Mouse (Mus musculus): ENCODE data around the gene Sdc3. TPM values are rescaled to one million over a fixed set of nuclear protein-coding genes. Genes with fewer than 3 reads are reported as not detected.
A peak's percentile ranks its signal among the peaks of the same experiment; 100 is the strongest.

The Sdc3 gene
- total and polyA plus RNA-seq, 3 experiments: 0.14 to 0.30 TPM; not detected in 1

- TF ChIP-seq RAD21 (IDR thresholded peaks at IDR 0.05; ENCODE audit: low read depth, low read length): no peak
- TF ChIP-seq BHLHE40 (IDR thresholded peaks at IDR 0.05; ENCODE audit: low read depth, low read length): peak; percentile 49
- DNase-seq (ENCODE audit: extremely low read depth): no peak
- H3K4me2 ChIP-seq (ENCODE audit: insufficient read depth, low read depth, poor library complexity, severe bottlenecking): no peak overlapping the region
These were observed 48.9 kb downstream of the Sdc3 start for GRCm38 (mm10) chr4:130841107-130841840.

GRCm38 (mm10) chr4:130848814-130849213 is 56.5 kb downstream of the Sdc3 start:
- Histone ChIP-seq H3K27me3 (replicated peaks) (peaks cover 79% of the 10 kb centered on the region), H3K9ac (ENCODE audit: insufficient read depth, low read depth) (no peak overlapping the region), H3K27ac (ENCODE audit: insufficient read depth, low read depth) (no peak overlapping the region), H3K4me3 (replicated peaks in 1 of 3; ENCODE audit: low read depth in 2 of 3, low read length in 2 of 3, poor library complexity in 1 of 3) (no peak overlapping the region), H3K36me3 (replicated peaks in 1 of 2; ENCODE audit: control insufficient read depth in 1 of 2, insufficient read depth in 1 of 2, low read length in 1 of 2) (no peaks in the 10 kb centered on the region), H3K4me1 (ENCODE audit: control insufficient read depth in 1 of 2, insufficient read depth in 2 of 2) (no peaks in the 10 kb centered on the region), H3K79me2 (replicated peaks; ENCODE audit: control insufficient read depth, extremely low read depth, insufficient read depth, poor library complexity, severe bottlenecking) (no peaks in the 10 kb centered on the region), H3K4me2 (ENCODE audit: insufficient read depth, low read depth, poor library complexity, severe bottlenecking) (no peak overlapping the region), H3K9me3 (replicated peaks; ENCODE audit: low read length) (peaks cover 3% of the 10 kb centered on the region)
- TF ChIP-seq ETS1 (conservative IDR thresholded peaks at IDR 0.05; ENCODE audit: low read depth, low read length) (no peak), CTCF (conservative IDR thresholded peaks at IDR 0.05 in 1 of 2, IDR thresholded peaks at IDR 0.05 in 1 of 2; ENCODE audit: low read depth in 2 of 2, low read length in 2 of 2) (no peak), GABPA (IDR thresholded peaks at IDR 0.05; ENCODE audit: insufficient replicate concordance, low read depth, low read length) (no peak), ZMIZ1 (IDR thresholded peaks at IDR 0.05; ENCODE audit: low read depth, low read length) (no peak), RCOR1 (conservative IDR thresholded peaks at IDR 0.05; ENCODE audit: low read depth, low read length) (no peak), ZC3H11A (IDR thresholded peaks at IDR 0.05; ENCODE audit: low read depth, low read length) (no peak), IRF4 (IDR thresholded peaks at IDR 0.05; ENCODE audit: low read depth, low read length) (no peak), BHLHE40 (IDR thresholded peaks at IDR 0.05; ENCODE audit: low read depth, low read length) (no peak), MEF2A (IDR thresholded peaks at IDR 0.05; ENCODE audit: borderline replicate concordance, low read depth, low read length) (no peak), PAX5 (IDR thresholded peaks at IDR 0.05; ENCODE audit: low read length) (no peak), SMC3 (IDR thresholded peaks at IDR 0.05; ENCODE audit: low read depth, low read length) (no peak), MXI1 (IDR thresholded peaks at IDR 0.05; ENCODE audit: low read depth, low read length) (no peak), TBP (conservative IDR thresholded peaks at IDR 0.05; ENCODE audit: low read depth, low read length) (no peak)
- DNase-seq (ENCODE audit: extremely low read depth): no peak
- in situ Hi-C loops (cut with MboI; ENCODE audit: low pct_ligation_motif_present, low pct_unique_long_range_greater_than_20kb, low sequenced_read_pairs): no loop called here
- dilution Hi-C loops (cut with MboI; ENCODE audit: extremely low pct_ligation_motif_present, extremely low pct_unique_long_range_greater_than_20kb, low sequenced_read_pairs): no loop called here

More at GRCm38 (mm10) chr4:130841107-130841840, 48.9 kb downstream of the Sdc3 start:
- Histone ChIP-seq H3K4me1 (ENCODE audit: control insufficient read depth in 1 of 2, insufficient read depth in 2 of 2) (peaks cover 0 to 4% of the 10 kb centered on the region in 2 experiments; a peak in 2 of 4 replicates), H3K4me3 (replicated peaks in 1 of 3; ENCODE audit: low read depth in 2 of 3, low read length in 2 of 3, poor library complexity in 1 of 3) (no peak overlapping the region), H3K79me2 (replicated peaks; ENCODE audit: control insufficient read depth, extremely low read depth, insufficient read depth, poor library complexity, severe bottlenecking) (no peaks in the 10 kb centered on the region), H3K36me3 (replicated peaks in 1 of 2; ENCODE audit: control insufficient read depth in 1 of 2, insufficient read depth in 1 of 2, low read length in 1 of 2) (no peaks in the 10 kb centered on the region), H3K9ac (ENCODE audit: insufficient read depth, low read depth) (no peak overlapping the region), H3K27me3 (replicated peaks) (peaks cover 90% of the 10 kb centered on the region), H3K27ac (ENCODE audit: insufficient read depth, low read depth) (no peak overlapping the region), H3K9me3 (replicated peaks; ENCODE audit: low read length) (peaks cover 3% of the 10 kb centered on the region)
- dilution Hi-C loops (cut with MboI; ENCODE audit: extremely low pct_ligation_motif_present, extremely low pct_unique_long_range_greater_than_20kb, low sequenced_read_pairs) (no loop called here), in situ Hi-C loops (cut with MboI; ENCODE audit: low pct_ligation_motif_present, low pct_unique_long_range_greater_than_20kb, low sequenced_read_pairs) (no loop called here)
